Mouse (Mus musculus): ENCODE data around the gene Tgm4. TPM values are rescaled to one million over a fixed set of nuclear protein-coding genes. Genes with fewer than 3 reads are reported as not detected.

Gene Tgm4
- 0.49 and 0.72 TPM in 2 replicates for polyA plus RNA-seq (2015; fragmentation: Nextera tagmentation; extraction: Ambion mirVana)

- H3K4me1 ChIP-seq (replicated peaks): no peaks in the 10 kb centered on the region
- no peaks in the 10 kb centered on the region for H3K27me3 ChIP-seq
- H3K9me3 ChIP-seq: no peaks in the 10 kb centered on the region
- WGBS: 89% methylated on average over 4 of the region's 4 CpGs
- no peak within 1 kb of the TSS for H3K27ac ChIP-seq (replicated peaks)
- no peaks in the 10 kb centered on the region for H3K36me3 ChIP-seq
- no peak for ATAC-seq (ENCODE audit: low read depth)
- H3K4me3 ChIP-seq: no peak within 1 kb of the TSS
- H3K4me2 ChIP-seq: no peak within 1 kb of the TSS
- H3K9ac ChIP-seq: no peak within 1 kb of the TSS
These were observed at the start of gene Tgm4 for GRCm38 (mm10) chr9:123034426-123034825. Gene Tgm4, plus strand, starts transcription at chr9:123034726.

GRCm38 (mm10) chr9:122998406-122999192, 35.9 kb upstream of the Tgm4 start:
- H3K4me3 ChIP-seq: no peak overlapping the region
- WGBS: 90% methylated on average over 10 of the region's 10 CpGs

GRCm38 (mm10) chr9:122999193-122999586, 35.3 kb upstream of the Tgm4 start:
- 93% methylated on average over 4 of the region's 4 CpGs for WGBS

More at GRCm38 (mm10) chr9:122998406-122999192, 35.9 kb upstream of the Tgm4 start:
- no peak for ATAC-seq (ENCODE audit: low read depth)
- no peaks in the 10 kb centered on the region for H3K4me1 ChIP-seq (replicated peaks)
- no peaks in the 10 kb centered on the region for H3K27me3 ChIP-seq
- H3K27ac ChIP-seq (replicated peaks): no peak overlapping the region
- H3K36me3 ChIP-seq: peaks cover 21% of the 10 kb centered on the region
- H3K9ac ChIP-seq: no peak overlapping the region
- no peaks in the 10 kb centered on the region for H3K9me3 ChIP-seq
- no peak overlapping the region for H3K4me2 ChIP-seq

GRCm38 (mm10) chr9:123004718-123005117, 29.8 kb upstream of the Tgm4 start:
- Histone ChIP-seq H3K36me3 (peaks cover 22% of the 10 kb centered on the region; the same call in 1 of the 2 replicates), H3K9ac (no peak overlapping the region), H3K9me3 (no peaks in the 10 kb centered on the region), H3K27ac (replicated peaks) (no peak overlapping the region), H3K27me3 (no peaks in the 10 kb centered on the region), H3K4me1 (replicated peaks) (no peaks in the 10 kb centered on the region), H3K4me3 (no peak overlapping the region), H3K4me2 (no peak overlapping the region)
- no peak for ATAC-seq (ENCODE audit: low read depth)
- no CpG with 5 or more reads among the region's 2 CpGs for WGBS

More at GRCm38 (mm10) chr9:122999193-122999586, 35.3 kb upstream of the Tgm4 start:
- H3K4me3 ChIP-seq: no peak overlapping the region
- no peak overlapping the region for H3K27ac ChIP-seq (replicated peaks)
- peaks cover 25% of the 10 kb centered on the region for H3K36me3 ChIP-seq
- H3K27me3 ChIP-seq: no peaks in the 10 kb centered on the region
- H3K4me2 ChIP-seq: no peak overlapping the region
- H3K9me3 ChIP-seq: no peaks in the 10 kb centered on the region
- H3K9ac ChIP-seq: no peak overlapping the region
- ATAC-seq (ENCODE audit: low read depth): no peak
- H3K4me1 ChIP-seq (replicated peaks): no peaks in the 10 kb centered on the region

- H3K4me1 ChIP-seq (replicated peaks): no peaks in the 10 kb centered on the region
- peaks cover 23% of the 10 kb centered on the region; the same call in 1 of the 2 replicates for H3K36me3 ChIP-seq
- no peak overlapping the region for H3K27ac ChIP-seq (replicated peaks)
- 80% methylated on average over 6 of the region's 6 CpGs for WGBS
- no peak overlapping the region for H3K4me3 ChIP-seq
- no peak overlapping the region for H3K4me2 ChIP-seq
- H3K27me3 ChIP-seq: no peaks in the 10 kb centered on the region
- ATAC-seq (ENCODE audit: low read depth): 0 out of 2 replicates have a peak, but pooled peaks have one; percentile 43
- H3K9me3 ChIP-seq: no peaks in the 10 kb centered on the region
- no peak overlapping the region for H3K9ac ChIP-seq
These were observed 28.5 kb upstream of the Tgm4 start for GRCm38 (mm10) chr9:123006071-123006470.

GRCm38 (mm10) chr9:123020995-123021631, 13.4 kb upstream of the Tgm4 start, which contains the start of gene Tmem42:
Gene Tmem42, plus strand, starts transcription at chr9:123021326.
- H3K9ac ChIP-seq: peak within 1 kb of the TSS; percentile 82
- no peaks in the 10 kb centered on the region for H3K36me3 ChIP-seq
- under 1% methylated on average over 43 of the region's 69 CpGs for WGBS
- no peaks in the 10 kb centered on the region for H3K9me3 ChIP-seq
- H3K4me3 ChIP-seq: peak within 1 kb of the TSS; percentile 73
- peaks cover 42% of the 10 kb centered on the region for H3K4me1 ChIP-seq (replicated peaks)
- ATAC-seq (ENCODE audit: low read depth): peak; percentile 96
- H3K27me3 ChIP-seq: no peaks in the 10 kb centered on the region
- peak within 1 kb of the TSS; percentile 67 for H3K4me2 ChIP-seq
- peak within 1 kb of the TSS; percentile 95 for H3K27ac ChIP-seq (replicated peaks)

GRCm38 (mm10) chr9:123021636-123022379, 12.7 kb upstream of the Tgm4 start:
- peak; percentile 41 for ATAC-seq (ENCODE audit: low read depth)

GRCm38 (mm10) chr9:123024201-123024600, 10.3 kb upstream of the Tgm4 start:
- no peak overlapping the region for H3K4me3 ChIP-seq
- H3K4me1 ChIP-seq (replicated peaks): peaks cover 19% of the 10 kb centered on the region
- H3K27ac ChIP-seq (replicated peaks): no peak overlapping the region
- no peaks in the 10 kb centered on the region for H3K27me3 ChIP-seq
- H3K36me3 ChIP-seq: no peaks in the 10 kb centered on the region
- no peak overlapping the region for H3K9ac ChIP-seq
- 97% methylated on average over 2 of the region's 2 CpGs for WGBS
- no peaks in the 10 kb centered on the region for H3K9me3 ChIP-seq
- no peak overlapping the region for H3K4me2 ChIP-seq
- no peak for ATAC-seq (ENCODE audit: low read depth)

More at GRCm38 (mm10) chr9:123021636-123022379, 12.7 kb upstream of the Tgm4 start:
- Histone ChIP-seq H3K27ac (replicated peaks) (peak overlapping the region; percentile 95), H3K9me3 (no peaks in the 10 kb centered on the region), H3K4me2 (peak overlapping the region; percentile 67), H3K27me3 (no peaks in the 10 kb centered on the region), H3K4me3 (peak overlapping the region; percentile 73), H3K4me1 (replicated peaks) (peaks cover 38% of the 10 kb centered on the region), H3K36me3 (no peaks in the 10 kb centered on the region), H3K9ac (peak overlapping the region; percentile 82)
- 36% methylated on average over 21 of the region's 24 CpGs for WGBS

- Histone ChIP-seq H3K36me3 (no peaks in the 10 kb centered on the region), H3K4me3 (no peak overlapping the region)
- WGBS: 86% methylated on average over 13 of the region's 13 CpGs
These were observed 2.9 kb upstream of the Tgm4 start for GRCm38 (mm10) chr9:123031496-123032246.

GRCm38 (mm10) chr9:123047665-123048064, 13.1 kb downstream of the Tgm4 start:
- no peaks in the 10 kb centered on the region for H3K4me1 ChIP-seq (replicated peaks)
- H3K4me3 ChIP-seq: no peak overlapping the region
- no peaks in the 10 kb centered on the region for H3K36me3 ChIP-seq
- no peak for ATAC-seq (ENCODE audit: low read depth)
- no peaks in the 10 kb centered on the region for H3K9me3 ChIP-seq
- H3K9ac ChIP-seq: no peak overlapping the region
- 75% methylated on average over 1 of the region's 1 CpGs for WGBS
- no peak overlapping the region for H3K4me2 ChIP-seq
- no peaks in the 10 kb centered on the region for H3K27me3 ChIP-seq
- H3K27ac ChIP-seq (replicated peaks): no peak overlapping the region

More at GRCm38 (mm10) chr9:123031496-123032246, 2.9 kb upstream of the Tgm4 start:
- Histone ChIP-seq H3K27me3 (no peaks in the 10 kb centered on the region), H3K27ac (replicated peaks) (no peak overlapping the region), H3K9me3 (no peaks in the 10 kb centered on the region), H3K4me2 (no peak overlapping the region), H3K9ac (no peak overlapping the region), H3K4me1 (replicated peaks) (no peaks in the 10 kb centered on the region)
- ATAC-seq (ENCODE audit: low read depth): no peak

GRCm38 (mm10) chr9:123058724-123059292, 24.3 kb downstream of the Tgm4 start:
- Histone ChIP-seq H3K27ac (replicated peaks) (no peak overlapping the region), H3K9me3 (no peaks in the 10 kb centered on the region), H3K4me3 (no peak overlapping the region), H3K27me3 (no peaks in the 10 kb centered on the region), H3K4me1 (replicated peaks) (no peaks in the 10 kb centered on the region), H3K9ac (no peak overlapping the region), H3K36me3 (no peaks in the 10 kb centered on the region), H3K4me2 (no peak overlapping the region)
- no peak for ATAC-seq (ENCODE audit: low read depth)

Data from neural tube, embryonic 13.5 days (tissue).